Mouse (Mus musculus) thymus, adult 2 months (tissue): Measurements from ENCODE around the gene Hexim1.

Experiments
- CTCF ChIP-seq: fragments of 200-500 bp; IDR thresholded peaks from 2 replicates; pipeline ENCODE4 v1.5.1; 2012; ENCODE audit warnings: mild to moderate bottlenecking, control low read depth, low read length, moderate library complexity, borderline replicate concordance; ENCODE audit not compliant: control insufficient read depth, poor library complexity, insufficient read depth; ENCODE audit errors: extremely low read depth
- POLR2A ChIP-seq: fragments of 200-500 bp; IDR thresholded peaks from 2 replicates; pipeline ENCODE4 v1.6.1; 2012; ENCODE audit warnings: mild to moderate bottlenecking, low read length, control low read depth, moderate library complexity; ENCODE audit not compliant: control insufficient read depth, poor library complexity, insufficient read depth; ENCODE audit errors: extremely low read depth

DNA sequence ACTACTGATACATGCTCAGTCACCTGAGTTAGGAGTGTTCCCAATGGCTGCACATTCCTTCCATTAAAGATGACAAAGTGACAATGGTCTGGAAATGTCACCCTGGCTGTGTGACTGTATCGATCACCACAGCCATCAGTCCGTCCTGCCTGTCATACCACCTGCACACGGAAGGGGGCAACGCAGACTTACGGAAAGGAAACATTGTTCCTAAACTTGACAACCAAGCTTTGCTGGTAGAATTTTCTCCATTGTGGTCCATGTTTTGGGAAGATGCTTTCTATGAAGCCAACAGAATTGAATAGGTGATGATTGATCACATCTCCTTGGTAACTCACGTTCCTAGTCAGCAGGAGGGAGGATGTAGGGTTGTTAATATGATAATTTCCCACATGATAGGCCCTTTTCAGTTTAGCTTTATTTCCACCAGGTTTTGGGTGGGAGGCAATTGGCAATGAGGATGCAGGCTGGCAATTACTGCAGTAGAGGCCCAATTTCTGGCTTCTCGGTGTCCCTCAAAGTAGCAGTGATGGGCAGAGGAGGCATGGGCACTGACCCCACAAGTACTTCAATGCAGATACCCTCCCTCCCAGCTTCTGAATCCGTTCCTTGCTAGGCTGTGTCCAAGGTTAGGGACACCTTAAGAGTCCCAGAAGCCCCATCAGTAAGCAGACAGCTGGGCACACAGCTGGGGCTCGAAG is 52.8 kb downstream of the Hexim1 start:
- TF ChIP-seq CTCF, result peak; percentile 50; the same call in 1 of the 2 replicates
- TF ChIP-seq POLR2A, result no peak
